Mouse (Mus musculus) CH12.LX (cell line): ENCODE data around the gene Cbl.

Experiments used
- CTCF ChIP-seq, 2 experiments: IDR thresholded peaks in 1 of 2; conservative IDR thresholded peaks in 1 of 2; 2 replicates each; pipeline ENCODE4 v1.5.1; 2011 to 2012; ENCODE audit warnings: low read depth in 2 of 2, low read length in 2 of 2, improper control_type of control experiment in 1 of 2, inconsistent platforms in 1 of 2, mild to moderate bottlenecking in 1 of 2, moderate library complexity in 1 of 2
- HCFC1 ChIP-seq: IDR thresholded peaks from 2 replicates; pipeline ENCODE4 v1.6.1; 2012; ENCODE audit warnings: low read depth, mild to moderate bottlenecking, inconsistent platforms, low read length, improper control_type of control experiment
- IRF4 ChIP-seq: IDR thresholded peaks from 2 replicates; pipeline ENCODE4 v1.6.1; 2014; ENCODE audit warnings: low read depth, mild to moderate bottlenecking, inconsistent platforms, low read length, improper control_type of control experiment
- MAX ChIP-seq: IDR thresholded peaks from 2 replicates; pipeline ENCODE4 v1.6.1; 2011; ENCODE audit warnings: low read length, improper control_type of control experiment
- MEF2A ChIP-seq: IDR thresholded peaks from 2 replicates; pipeline ENCODE4 v1.6.1; 2014; ENCODE audit warnings: low read depth, mild to moderate bottlenecking, inconsistent platforms, low read length, improper control_type of control experiment, borderline replicate concordance
- PAX5 ChIP-seq: IDR thresholded peaks from 2 replicates; pipeline ENCODE4 v1.6.1; 2012; ENCODE audit warnings: low read length, inconsistent platforms, mixed read lengths
- POLR2A ChIP-seq: IDR thresholded peaks from 2 replicates; pipeline ENCODE4 v1.6.1; 2011; ENCODE audit warnings: low read depth, mild to moderate bottlenecking, improper control_type of control experiment, low read length
- TCF12 ChIP-seq: IDR thresholded peaks from 2 replicates; pipeline ENCODE4 v1.6.1; 2014; ENCODE audit warnings: low read depth, mild to moderate bottlenecking, inconsistent platforms, low read length, improper control_type of control experiment
- ZC3H11A ChIP-seq: IDR thresholded peaks from 2 replicates; pipeline ENCODE4 v1.6.1; 2012; ENCODE audit warnings: low read depth, mild to moderate bottlenecking, inconsistent platforms, low read length, improper control_type of control experiment
- ZKSCAN1 ChIP-seq: IDR thresholded peaks from 2 replicates; pipeline ENCODE4 v1.6.1; 2012; ENCODE audit warnings: low read depth, inconsistent platforms, low read length, improper control_type of control experiment, borderline replicate concordance
- ZMIZ1 ChIP-seq: IDR thresholded peaks from 2 replicates; pipeline ENCODE4 v1.6.1; 2012; ENCODE audit warnings: low read depth, mild to moderate bottlenecking, inconsistent platforms, low read length, improper control_type of control experiment

GRCm38 (mm10) chr9:44135731-44136411 is 98.0 kb downstream of the Cbl start:
- TF ChIP-seq CTCF (conservative IDR thresholded peaks at IDR 0.05 in 1 of 2, IDR thresholded peaks at IDR 0.05 in 1 of 2; ENCODE audit: low read depth in 2 of 2, low read length in 2 of 2) (no peak), POLR2A (no peak), IRF4 (no peak), TCF12 (no peak), ZMIZ1 (no peak), MEF2A (no peak), PAX5 (no peak), MAX (no peak), ZC3H11A (no peak), ZKSCAN1 (no peak), HCFC1 (no peak)
